Mouse (Mus musculus): ENCODE results near the gene Pbx1.

- TF ChIP-seq CTCF (IDR thresholded peaks at IDR 0.05; ENCODE audit: insufficient read depth, low read depth, low read length) (no peak), POLR2A (IDR thresholded peaks at IDR 0.05; ENCODE audit: insufficient read depth, low read depth, low read length) (no peak)
Observed at GRCm38 (mm10) chr1:168427596-168427995, 4.5 kb downstream of the Pbx1 start.
